Mouse (Mus musculus) cortical plate, adult 2 months (tissue): ENCODE results near the gene Ech1.

ENCODE experiments used
- CTCF ChIP-seq: fragments of 200-500 bp; IDR thresholded peaks from 2 replicates; pipeline ENCODE4 v1.5.1; 2011; ENCODE audit warnings: mild to moderate bottlenecking, control low read depth, low read length; ENCODE audit not compliant: insufficient read depth; ENCODE audit errors: extremely low read depth
- POLR2A ChIP-seq: fragments of 200-500 bp; IDR thresholded peaks from 2 replicates; pipeline ENCODE4 v1.6.1; 2011; ENCODE audit warnings: mild to moderate bottlenecking, low read length, control low read depth; ENCODE audit not compliant: insufficient read depth; ENCODE audit errors: extremely low read depth

DNA sequence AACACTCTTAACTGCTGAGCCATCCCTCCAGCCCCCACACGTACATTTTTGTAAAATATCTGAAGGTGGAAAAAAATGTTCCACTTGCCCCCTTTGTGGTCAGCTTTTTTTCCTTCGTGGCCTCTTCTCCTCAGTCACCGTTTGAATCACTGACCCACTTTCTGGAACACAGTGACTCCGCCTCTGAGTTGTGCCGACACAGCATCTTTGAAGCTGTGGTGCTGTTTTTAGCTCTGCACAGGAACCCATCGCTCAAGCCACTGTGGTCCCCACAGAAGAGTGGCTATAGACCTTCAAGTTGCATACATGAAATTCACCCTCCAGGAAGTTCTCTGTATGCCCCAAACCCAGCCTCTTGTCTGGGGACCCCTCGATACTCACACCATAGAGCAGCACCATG lies 44.2 kb upstream of the Ech1 start:
- no peak for TF ChIP-seq CTCF
- no peak for TF ChIP-seq POLR2A
